Mouse (Mus musculus): Measurements from ENCODE around the gene C130026I21Rik. TPM values are rescaled to one million over a fixed set of nuclear protein-coding genes. Genes with fewer than 3 reads are reported as not detected.
"Not testable (repeated sequence)": the region's sequence is repeated elsewhere in the genome, so short reads cannot be mapped to it uniquely, and the experiment has no call there.

The C130026I21Rik gene
- polyA plus RNA-seq, 1 experiment from 2014 or later: not detected

DNA sequence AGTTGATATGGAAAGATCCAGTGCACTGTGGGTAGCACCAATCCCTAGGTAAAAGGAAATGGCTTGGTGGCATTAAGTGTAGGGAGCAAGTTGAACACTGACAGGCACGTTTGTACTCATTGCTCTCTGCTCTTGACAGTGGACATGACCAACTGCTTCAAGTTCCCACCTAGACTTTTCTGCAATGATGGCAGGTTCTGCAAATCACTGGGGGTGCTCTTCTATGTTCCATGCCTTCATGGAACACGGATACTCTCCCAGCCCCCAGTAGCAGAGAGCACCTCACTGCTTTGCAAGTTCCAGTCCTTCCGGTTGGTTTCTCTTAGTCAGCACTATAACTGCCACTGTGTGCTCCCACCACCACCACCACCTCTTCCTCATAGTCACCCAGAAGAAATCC lies 156.3 kb downstream of the C130026I21Rik start:
- not testable (repeated sequence) for H3K36me3 ChIP-seq (ENCODE audit: control insufficient read depth, insufficient read depth, low read length); H3K27ac ChIP-seq (ENCODE audit: low read length); H3K9me3 ChIP-seq (ENCODE audit: control insufficient read depth, low read depth, low read length); H3K4me3 ChIP-seq (ENCODE audit: low read depth, low read length); H3K27me3 ChIP-seq (ENCODE audit: control insufficient read depth, insufficient read depth, low read length); H3K4me2 ChIP-seq (replicated peaks; ENCODE audit: low read depth, low read length); H3K4me1 ChIP-seq (ENCODE audit: control insufficient read depth, insufficient read depth, low read length); H3K9ac ChIP-seq (replicated peaks; ENCODE audit: low read depth, low read length)
- 82% methylated on average over 3 of the region's 3 CpGs for WGBS
- 0 out of 2 replicates have a peak, but pooled peaks have one; percentile 58 for ATAC-seq (ENCODE audit: insufficient number of reproducible peaks, insufficient read depth, low FRiP score, low read depth)

DNA sequence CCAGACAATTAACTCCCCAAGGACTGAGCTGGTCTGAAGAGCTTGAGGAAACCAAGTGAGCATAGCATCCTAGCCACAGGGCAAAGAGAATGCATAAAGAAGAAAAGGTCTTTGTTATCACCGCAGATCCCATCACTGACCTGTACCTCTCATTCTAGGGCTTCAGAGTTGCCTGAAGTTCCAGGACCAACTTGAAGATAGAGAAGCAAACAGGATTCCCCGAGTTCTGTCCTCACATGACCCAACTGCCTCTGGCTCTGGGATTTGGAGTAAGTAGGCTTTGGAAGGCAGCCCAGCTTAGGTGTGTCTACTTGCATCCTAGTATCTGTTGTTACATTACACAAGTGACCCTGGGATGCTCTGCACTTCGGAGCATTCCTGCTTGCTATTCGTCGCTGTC lies 157.5 kb downstream of the C130026I21Rik start:
- H3K4me3 ChIP-seq (ENCODE audit: low read depth, low read length); H3K9me3 ChIP-seq (ENCODE audit: control insufficient read depth, low read depth, low read length); H3K4me2 ChIP-seq (replicated peaks; ENCODE audit: low read depth, low read length); ATAC-seq (ENCODE audit: insufficient number of reproducible peaks, insufficient read depth, low FRiP score, low read depth); H3K36me3 ChIP-seq (ENCODE audit: control insufficient read depth, insufficient read depth, low read length); H3K4me1 ChIP-seq (ENCODE audit: control insufficient read depth, insufficient read depth, low read length); H3K27ac ChIP-seq (ENCODE audit: low read length); H3K27me3 ChIP-seq (ENCODE audit: control insufficient read depth, insufficient read depth, low read length); H3K9ac ChIP-seq (replicated peaks; ENCODE audit: low read depth, low read length): not testable (repeated sequence)
- 66% methylated on average over 2 of the region's 5 CpGs for WGBS

DNA sequence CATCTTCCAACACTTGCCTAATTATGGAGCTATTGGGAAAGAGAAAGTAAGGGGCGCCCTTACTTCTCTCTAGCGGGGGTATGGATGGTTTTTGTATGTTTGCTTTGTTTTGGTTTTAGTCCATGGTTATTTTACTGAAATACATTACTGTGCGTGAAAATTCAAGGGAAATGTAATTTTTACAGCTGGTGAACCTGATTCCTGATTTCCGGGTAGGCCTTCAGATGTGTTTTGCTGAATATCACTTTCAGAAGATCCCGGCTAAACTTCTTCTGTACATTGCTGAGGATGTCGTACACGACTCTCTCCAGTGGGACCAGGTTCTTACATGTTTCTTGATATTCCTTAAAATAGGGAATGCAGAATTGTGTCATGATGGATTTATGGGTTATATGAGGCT lies 158.1 kb downstream of the C130026I21Rik start:
- not testable (repeated sequence) for H3K36me3 ChIP-seq (ENCODE audit: control insufficient read depth, insufficient read depth, low read length); ATAC-seq (ENCODE audit: insufficient number of reproducible peaks, insufficient read depth, low FRiP score, low read depth); H3K4me2 ChIP-seq (replicated peaks; ENCODE audit: low read depth, low read length); H3K27me3 ChIP-seq (ENCODE audit: control insufficient read depth, insufficient read depth, low read length); H3K9me3 ChIP-seq (ENCODE audit: control insufficient read depth, low read depth, low read length); H3K27ac ChIP-seq (ENCODE audit: low read length); H3K4me3 ChIP-seq (ENCODE audit: low read depth, low read length); H3K9ac ChIP-seq (replicated peaks; ENCODE audit: low read depth, low read length); H3K4me1 ChIP-seq (ENCODE audit: control insufficient read depth, insufficient read depth, low read length)
- 87% methylated on average over 7 of the region's 7 CpGs for WGBS

DNA sequence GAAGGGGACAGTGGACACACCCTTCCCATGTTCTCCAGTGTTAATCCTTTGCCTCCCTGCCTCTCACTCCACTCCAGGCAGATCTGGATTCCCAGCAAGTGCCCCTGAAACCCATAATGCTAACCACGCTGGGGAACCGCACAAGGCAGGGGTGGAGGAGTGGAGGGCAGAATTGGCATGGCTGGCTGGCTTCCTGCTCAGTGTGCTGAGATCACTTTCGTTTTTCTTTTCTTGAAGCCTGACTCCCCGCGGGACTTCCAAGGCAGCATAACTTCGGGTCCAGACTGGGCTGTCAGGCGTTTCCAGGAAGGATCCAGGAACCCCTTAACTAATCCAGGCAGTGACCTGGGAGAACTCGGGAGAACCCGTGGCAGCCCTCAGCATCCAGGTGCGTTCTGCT lies 158.8 kb downstream of the C130026I21Rik start:
- H3K36me3 ChIP-seq (ENCODE audit: control insufficient read depth, insufficient read depth, low read length); H3K4me3 ChIP-seq (ENCODE audit: low read depth, low read length); H3K9ac ChIP-seq (replicated peaks; ENCODE audit: low read depth, low read length); H3K27me3 ChIP-seq (ENCODE audit: control insufficient read depth, insufficient read depth, low read length); H3K9me3 ChIP-seq (ENCODE audit: control insufficient read depth, low read depth, low read length); H3K27ac ChIP-seq (ENCODE audit: low read length); H3K4me1 ChIP-seq (ENCODE audit: control insufficient read depth, insufficient read depth, low read length); H3K4me2 ChIP-seq (replicated peaks; ENCODE audit: low read depth, low read length); ATAC-seq (ENCODE audit: insufficient number of reproducible peaks, insufficient read depth, low FRiP score, low read depth): not testable (repeated sequence)
- WGBS: 68% methylated on average over 9 of the region's 10 CpGs

DNA sequence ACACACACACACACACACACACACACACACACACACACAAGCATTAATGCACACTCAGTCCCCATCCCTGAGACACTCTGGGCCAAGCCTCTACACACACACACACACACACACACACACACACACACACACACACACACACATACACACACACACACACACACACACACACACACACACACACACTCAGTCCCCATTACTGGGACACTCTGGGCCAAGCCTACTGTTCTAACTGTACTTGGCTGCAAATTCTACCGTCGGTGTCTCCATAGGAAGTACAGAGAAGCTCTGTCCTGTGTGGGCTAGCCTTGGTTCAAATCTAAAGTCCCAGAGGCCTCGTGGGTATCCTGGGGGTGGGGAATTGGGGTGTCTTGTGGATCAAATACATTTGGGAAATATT lies 159.5 kb downstream of the C130026I21Rik start:
- not testable (repeated sequence) for H3K4me3 ChIP-seq (ENCODE audit: low read depth, low read length); H3K4me2 ChIP-seq (replicated peaks; ENCODE audit: low read depth, low read length); H3K9ac ChIP-seq (replicated peaks; ENCODE audit: low read depth, low read length); H3K4me1 ChIP-seq (ENCODE audit: control insufficient read depth, insufficient read depth, low read length); ATAC-seq (ENCODE audit: insufficient number of reproducible peaks, insufficient read depth, low FRiP score, low read depth); H3K36me3 ChIP-seq (ENCODE audit: control insufficient read depth, insufficient read depth, low read length); H3K27me3 ChIP-seq (ENCODE audit: control insufficient read depth, insufficient read depth, low read length); H3K9me3 ChIP-seq (ENCODE audit: control insufficient read depth, low read depth, low read length); H3K27ac ChIP-seq (ENCODE audit: low read length)
- WGBS: 72% methylated on average over 2 of the region's 3 CpGs

DNA sequence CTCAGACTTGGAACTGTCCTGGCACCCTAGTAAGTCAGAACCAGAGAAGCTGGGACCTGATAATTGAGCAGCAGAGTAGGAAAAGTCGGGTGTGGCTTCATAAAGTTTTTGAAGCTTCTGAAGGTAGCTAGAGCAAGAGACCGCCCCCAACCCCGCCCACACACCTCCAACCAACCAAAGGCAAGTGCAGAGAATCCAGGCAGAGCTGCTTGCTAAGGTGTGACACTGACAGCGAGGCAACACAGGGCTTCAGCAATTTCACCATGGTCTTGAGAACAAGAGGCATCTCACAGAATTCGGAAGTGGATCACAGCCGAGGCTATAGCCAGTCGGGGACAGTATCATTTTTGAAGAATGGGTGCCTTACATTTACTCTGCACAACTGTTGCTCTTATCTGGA lies 160.6 kb downstream of the C130026I21Rik start, which contains the start of gene A530032D15Rik:
Gene A530032D15Rik (minus strand): TSS at position 101 of the 400 bp plus-strand sequence.
- WGBS: no CpG with 5 or more reads among the region's 7 CpGs
- ATAC-seq (ENCODE audit: insufficient number of reproducible peaks, insufficient read depth, low FRiP score, low read depth); H3K36me3 ChIP-seq (ENCODE audit: control insufficient read depth, insufficient read depth, low read length); H3K9me3 ChIP-seq (ENCODE audit: control insufficient read depth, low read depth, low read length); H3K4me2 ChIP-seq (replicated peaks; ENCODE audit: low read depth, low read length); H3K9ac ChIP-seq (replicated peaks; ENCODE audit: low read depth, low read length); H3K4me3 ChIP-seq (ENCODE audit: low read depth, low read length); H3K27me3 ChIP-seq (ENCODE audit: control insufficient read depth, insufficient read depth, low read length); H3K4me1 ChIP-seq (ENCODE audit: control insufficient read depth, insufficient read depth, low read length); H3K27ac ChIP-seq (ENCODE audit: low read length): not testable (repeated sequence)

DNA sequence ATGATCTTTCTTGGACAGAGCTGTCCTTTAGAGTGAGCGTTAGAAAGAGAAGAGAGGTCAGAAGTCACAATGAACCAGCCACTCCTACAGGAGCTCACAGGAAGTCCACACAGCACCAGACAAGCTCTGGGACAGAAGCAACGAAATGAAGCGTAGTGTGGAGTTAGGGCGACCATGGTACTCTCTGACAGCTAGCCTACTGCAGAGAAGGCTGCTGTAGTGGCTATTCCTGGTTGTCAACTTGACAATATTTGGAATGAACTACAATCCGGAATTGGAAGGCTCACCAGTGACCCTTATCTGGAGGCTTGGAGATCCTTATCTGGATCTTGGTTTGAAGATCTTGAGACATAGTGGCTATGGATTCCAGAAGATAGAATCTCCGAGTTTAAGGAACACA lies 164.4 kb downstream of the C130026I21Rik start:
- H3K27me3 ChIP-seq (ENCODE audit: control insufficient read depth, insufficient read depth, low read length); H3K4me3 ChIP-seq (ENCODE audit: low read depth, low read length); H3K27ac ChIP-seq (ENCODE audit: low read length); H3K9me3 ChIP-seq (ENCODE audit: control insufficient read depth, low read depth, low read length); H3K4me1 ChIP-seq (ENCODE audit: control insufficient read depth, insufficient read depth, low read length); H3K4me2 ChIP-seq (replicated peaks; ENCODE audit: low read depth, low read length); H3K36me3 ChIP-seq (ENCODE audit: control insufficient read depth, insufficient read depth, low read length); H3K9ac ChIP-seq (replicated peaks; ENCODE audit: low read depth, low read length); ATAC-seq (ENCODE audit: insufficient number of reproducible peaks, insufficient read depth, low FRiP score, low read depth): not testable (repeated sequence)
- 76% methylated on average over 5 of the region's 6 CpGs for WGBS

DNA sequence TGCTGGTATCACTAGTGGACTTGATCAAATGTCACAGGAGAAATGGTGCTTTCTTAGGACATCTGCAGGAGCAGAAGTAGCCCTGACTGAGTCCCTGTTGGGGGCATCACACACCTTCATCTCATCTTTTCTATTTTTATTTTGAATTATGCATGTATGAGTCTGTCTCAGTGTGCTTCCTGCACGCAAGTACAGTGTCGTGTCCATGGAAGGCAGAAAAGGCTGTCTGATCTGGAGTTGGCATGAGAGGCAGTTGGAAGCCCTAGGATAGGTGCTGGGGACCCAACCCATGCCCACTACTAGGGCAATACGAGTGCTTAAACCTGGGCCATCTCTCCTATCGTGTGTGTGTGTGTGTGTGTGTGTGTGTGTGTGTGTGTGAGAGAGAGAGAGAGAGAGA lies 165.0 kb downstream of the C130026I21Rik start:
- not testable (repeated sequence) for H3K27me3 ChIP-seq (ENCODE audit: control insufficient read depth, insufficient read depth, low read length); H3K4me2 ChIP-seq (replicated peaks; ENCODE audit: low read depth, low read length); H3K9me3 ChIP-seq (ENCODE audit: control insufficient read depth, low read depth, low read length); H3K36me3 ChIP-seq (ENCODE audit: control insufficient read depth, insufficient read depth, low read length); H3K4me3 ChIP-seq (ENCODE audit: low read depth, low read length); H3K9ac ChIP-seq (replicated peaks; ENCODE audit: low read depth, low read length); H3K27ac ChIP-seq (ENCODE audit: low read length); H3K4me1 ChIP-seq (ENCODE audit: control insufficient read depth, insufficient read depth, low read length); ATAC-seq (ENCODE audit: insufficient number of reproducible peaks, insufficient read depth, low FRiP score, low read depth)
- 79% methylated on average over 4 of the region's 4 CpGs for WGBS

DNA sequence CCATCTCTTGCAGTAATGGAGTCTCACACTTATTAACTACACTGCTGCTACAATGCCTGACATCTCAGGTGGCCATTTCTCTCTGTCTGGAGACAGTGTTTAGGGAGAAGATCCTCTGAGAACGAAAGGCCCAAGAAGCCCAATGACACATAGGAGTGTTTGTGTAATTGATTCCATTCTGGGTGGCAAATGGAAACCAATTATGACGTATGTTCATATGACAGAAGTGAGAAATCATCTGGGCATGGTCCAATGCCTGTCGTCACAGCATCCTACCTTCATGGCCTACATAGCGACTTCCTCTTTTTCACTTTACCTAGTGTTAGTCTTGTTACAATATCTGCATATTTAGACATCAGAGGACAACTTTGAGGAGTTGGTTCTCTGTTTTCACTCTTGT lies 168.6 kb downstream of the C130026I21Rik start:
- H3K4me3 ChIP-seq (ENCODE audit: low read depth, low read length); ATAC-seq (ENCODE audit: insufficient number of reproducible peaks, insufficient read depth, low FRiP score, low read depth); H3K4me2 ChIP-seq (replicated peaks; ENCODE audit: low read depth, low read length); H3K36me3 ChIP-seq (ENCODE audit: control insufficient read depth, insufficient read depth, low read length); H3K4me1 ChIP-seq (ENCODE audit: control insufficient read depth, insufficient read depth, low read length); H3K27ac ChIP-seq (ENCODE audit: low read length); H3K27me3 ChIP-seq (ENCODE audit: control insufficient read depth, insufficient read depth, low read length); H3K9ac ChIP-seq (replicated peaks; ENCODE audit: low read depth, low read length); H3K9me3 ChIP-seq (ENCODE audit: control insufficient read depth, low read depth, low read length): not testable (repeated sequence)
- 86% methylated on average over 4 of the region's 4 CpGs for WGBS

Measured in stomach, embryonic 14.5 days (tissue).